Mouse (Mus musculus): ENCODE data around the gene Tmem86b. TPM values are rescaled to one million over a fixed set of nuclear protein-coding genes. Genes with fewer than 3 reads are reported as not detected.

The Tmem86b gene
- total RNA-seq, 2 experiments from 2014 or later: 3.8 to 6.5 TPM

Small RNAs within 50 kb of the gene (microRNA-seq; reads per million reads assigned to microRNA genes)
- 0 reads per million in 2 experiments for gene Gm23577

Other genes with a start within 250 kb of the Tmem86b start
- under 1 TPM; 0.21 to 0.50 TPM for gene Gp6, start 233.7 kb downstream of the Tmem86b start, total RNA-seq (2021)
- 10 to 100 TPM; 33.1 to 40.5 TPM for gene Rdh13, start 185.8 kb downstream of the Tmem86b start, total RNA-seq (2021)
- 1 to 10 TPM; 2.1 to 3.4 TPM for gene Eps8l1, start 170.7 kb downstream of the Tmem86b start, total RNA-seq (2021)
- 10 to 100 TPM; 54.6 to 62.1 TPM for gene Ppp1r12c, start 129.7 kb downstream of the Tmem86b start, total RNA-seq (2021)
- gene Tnnt1, start 115.0 kb downstream of the Tmem86b start, total RNA-seq (2021): 10 to 100 TPM; 20.9 to 22.2 TPM
- over 10,000 TPM; 10,363 to 11,433 TPM for gene Tnni3, start 107.2 kb downstream of the Tmem86b start, total RNA-seq (2021)
- 1 to 10 TPM; 2.0 to 2.5 TPM for gene Dnaaf3, start 99.0 kb downstream of the Tmem86b start, total RNA-seq (2021)
- gene Syt5, start 83.9 kb downstream of the Tmem86b start, total RNA-seq (2021): 1 to 10 TPM in 1 of 2 experiments, under 1 TPM in 1; 0.36 to 1.3 TPM
- gene Ptprh, start 27.4 kb downstream of the Tmem86b start, total RNA-seq (2021): not detected
- gene Ppp6r1, start 27.6 kb upstream of the Tmem86b start, total RNA-seq (2021): 10 to 100 TPM; 69.2 to 70.4 TPM
- 10 to 100 TPM; 33.8 to 38.5 TPM for gene Hspbp1, start 53.6 kb upstream of the Tmem86b start, total RNA-seq (2021)
- gene Brsk1, start 59.2 kb upstream of the Tmem86b start, total RNA-seq (2021): 1 to 10 TPM; 1.1 to 1.2 TPM
- under 1 TPM in 1 of 2 experiments, not detected in 1; 0.10 TPM for gene Tmem150b, start 93.8 kb upstream of the Tmem86b start, total RNA-seq (2021)
- gene Kmt5c, start 108.7 kb upstream of the Tmem86b start, total RNA-seq (2021): 10 to 100 TPM in 1 of 2 experiments, 1 to 10 TPM in 1; 9.6 to 10.0 TPM
- gene Cox6b2, start 121.7 kb upstream of the Tmem86b start, total RNA-seq (2021): 1 to 10 TPM; 1.4 to 2.3 TPM
- not detected for gene Fam71e2, start 139.9 kb upstream of the Tmem86b start, total RNA-seq (2021)
- not detected for gene Il11, start 151.4 kb upstream of the Tmem86b start, total RNA-seq (2021)
- not detected for gene Tmem190, start 151.5 kb upstream of the Tmem86b start, total RNA-seq (2021)
- 1 to 10 TPM; 2.4 to 5.4 TPM for gene Tmem238, start 158.2 kb upstream of the Tmem86b start, total RNA-seq (2021)
- 100 to 1,000 TPM; 468 to 578 TPM for gene Rpl28, start 161.5 kb upstream of the Tmem86b start, total RNA-seq (2021)
- gene Ube2s, start 181.2 kb upstream of the Tmem86b start, total RNA-seq (2021): 100 to 1,000 TPM in 1 of 2 experiments, 10 to 100 TPM in 1; 93.4 to 105 TPM
- gene Shisa7, start 213.3 kb upstream of the Tmem86b start, total RNA-seq (2021): not detected
- gene Isoc2b, start 238.8 kb upstream of the Tmem86b start, total RNA-seq (2021): 1 to 10 TPM; 3.5 to 6.3 TPM
- gene Isoc2a, start 245.7 kb upstream of the Tmem86b start, total RNA-seq (2021): 10 to 100 TPM; 55.3 to 57.3 TPM